Mouse (Mus musculus) liver, embryonic 15.5 days (tissue): ENCODE data around the gene Col5a2. TPM values are rescaled to one million over a fixed set of nuclear protein-coding genes. Genes with fewer than 3 reads are reported as not detected.

ENCODE experiments used
- ATAC-seq: fragments of 200-750 bp; cut with Nextera tagmentation; 2 replicates; pipeline ENCODE4 v1.8.0; 2017; ENCODE audit warnings: moderate number of reproducible peaks, mild to moderate bottlenecking, moderate library complexity; ENCODE audit not compliant: insufficient read depth
- H3K27ac ChIP-seq: fragments of 300-500 bp; sonication (generic); replicated peaks from 2 replicates; pipeline ENCODE4 v1.5.1; 2015; ENCODE audit warnings: mild to moderate bottlenecking, inconsistent platforms
- H3K27me3 ChIP-seq: fragments of 300-500 bp; sonication (generic); 2 replicates; pipeline ENCODE4 v1.6.1; 2015; ENCODE audit warnings: mild to moderate bottlenecking, inconsistent platforms
- H3K36me3 ChIP-seq: fragments of 300-500 bp; sonication (generic); replicated peaks from 2 replicates; pipeline ENCODE4 v1.6.1; 2015; ENCODE audit warnings: moderate library complexity, mild to moderate bottlenecking, inconsistent platforms
- H3K4me1 ChIP-seq: fragments of 300-500 bp; sonication (generic); replicated peaks from 2 replicates; pipeline ENCODE4 v1.6.1; 2015; ENCODE audit warnings: inconsistent platforms
- H3K4me2 ChIP-seq: fragments of 300-500 bp; sonication (generic); 2 replicates; pipeline ENCODE4 v1.6.1; 2015; ENCODE audit warnings: moderate library complexity, mild to moderate bottlenecking, inconsistent platforms
- H3K4me3 ChIP-seq: fragments of 300-500 bp; sonication (generic); replicated peaks from 2 replicates; pipeline ENCODE4 v1.5.1; 2015; ENCODE audit warnings: mild to moderate bottlenecking, inconsistent platforms
- H3K9ac ChIP-seq: fragments of 300-500 bp; sonication (generic); 2 replicates; pipeline ENCODE4 v1.6.1; 2015; ENCODE audit warnings: moderate library complexity, mild to moderate bottlenecking, inconsistent platforms
- H3K9me3 ChIP-seq: fragments of 300-500 bp; sonication (generic); replicated peaks from 2 replicates; pipeline ENCODE4 v1.6.1; 2016; ENCODE audit warnings: inconsistent platforms
- WGBS: fragments of 180-500 bp; shearing (Covaris S2); methylation state at CpG from one replicate; pipeline ENCODE4 v1.1.7; 2015; ENCODE audit warnings: mixed read lengths; ENCODE audit not compliant: insufficient replicate concordance; 5-methylcytosine and 5-hydroxymethylcytosine counted together
- polyA plus RNA-seq: library from polyadenylated mRNA; unstranded; fragments of >200 nt; fragmentation: Nextera tagmentation; extraction: Ambion mirVana; gene quantifications from 2 replicates; pipeline ENCODE4 v1.2.1, GENCODE M21; 2015

Gene Col5a2
- polyA plus RNA-seq, 1 experiment from 2014 or later = 6.8 TPM

- no peak overlapping the region for H3K4me3 ChIP-seq
- no peak overlapping the region for H3K27ac ChIP-seq
- H3K4me1 ChIP-seq = no peaks in the 10 kb centered on the region
- H3K9me3 ChIP-seq = no peaks in the 10 kb centered on the region
- H3K4me2 ChIP-seq = no peak overlapping the region
- H3K36me3 ChIP-seq = no peaks in the 10 kb centered on the region
- 62% methylated on average over 4 of the region's 4 CpGs for WGBS
- no peak overlapping the region for H3K9ac ChIP-seq
- ATAC-seq = no peak
- no peaks in the 10 kb centered on the region for H3K27me3 ChIP-seq
Observed at GRCm38 (mm10) chr1:45492130-45492723, 10.9 kb downstream of the Col5a2 start.

GRCm38 (mm10) chr1:45490451-45490850, 12.6 kb downstream of the Col5a2 start:
- Histone ChIP-seq H3K27me3 (no peaks in the 10 kb centered on the region), H3K36me3 (no peaks in the 10 kb centered on the region), H3K4me1 (no peaks in the 10 kb centered on the region), H3K4me2 (no peak overlapping the region), H3K4me3 (no peak overlapping the region), H3K27ac (no peak overlapping the region), H3K9me3 (no peaks in the 10 kb centered on the region), H3K9ac (no peak overlapping the region)
- WGBS = 77% methylated on average over 1 of the region's 1 CpGs
- no peak for ATAC-seq

- Histone ChIP-seq H3K9ac (no peak overlapping the region), H3K27me3 (no peaks in the 10 kb centered on the region), H3K27ac (no peak overlapping the region), H3K4me2 (no peak overlapping the region), H3K9me3 (no peaks in the 10 kb centered on the region), H3K4me1 (no peaks in the 10 kb centered on the region), H3K4me3 (no peak overlapping the region), H3K36me3 (no peaks in the 10 kb centered on the region)
- ATAC-seq = no peak
- 61% methylated on average over 1 of the region's 1 CpGs for WGBS
Observed at GRCm38 (mm10) chr1:45488291-45488690, 14.8 kb downstream of the Col5a2 start.

GRCm38 (mm10) chr1:45483001-45483400, 20.1 kb downstream of the Col5a2 start:
- WGBS = 58% methylated on average over 4 of the region's 4 CpGs

GRCm38 (mm10) chr1:45481876-45482275, 21.2 kb downstream of the Col5a2 start:
- Histone ChIP-seq H3K36me3 (no peaks in the 10 kb centered on the region), H3K27ac (no peak overlapping the region), H3K27me3 (no peaks in the 10 kb centered on the region), H3K4me2 (no peak overlapping the region), H3K9ac (no peak overlapping the region), H3K4me1 (no peaks in the 10 kb centered on the region), H3K9me3 (no peaks in the 10 kb centered on the region), H3K4me3 (no peak overlapping the region)
- 64% methylated on average over 1 of the region's 1 CpGs for WGBS
- ATAC-seq = no peak

More at GRCm38 (mm10) chr1:45483001-45483400, 20.1 kb downstream of the Col5a2 start:
- Histone ChIP-seq H3K4me2 (no peak overlapping the region), H3K9me3 (no peaks in the 10 kb centered on the region), H3K4me3 (no peak overlapping the region), H3K36me3 (no peaks in the 10 kb centered on the region), H3K4me1 (no peaks in the 10 kb centered on the region), H3K27ac (no peak overlapping the region), H3K9ac (no peak overlapping the region), H3K27me3 (no peaks in the 10 kb centered on the region)
- no peak for ATAC-seq

- Histone ChIP-seq H3K4me3 (no peak overlapping the region), H3K4me2 (no peak overlapping the region), H3K36me3 (no peaks in the 10 kb centered on the region), H3K27me3 (no peaks in the 10 kb centered on the region), H3K4me1 (no peaks in the 10 kb centered on the region), H3K9ac (no peak overlapping the region), H3K9me3 (no peaks in the 10 kb centered on the region), H3K27ac (no peak overlapping the region)
- ATAC-seq = no peak
Observed at GRCm38 (mm10) chr1:45479087-45479486, 24.0 kb downstream of the Col5a2 start.

- Histone ChIP-seq H3K36me3 (no peaks in the 10 kb centered on the region), H3K4me2 (no peak overlapping the region), H3K4me3 (no peak overlapping the region), H3K9ac (no peak overlapping the region), H3K9me3 (no peaks in the 10 kb centered on the region), H3K4me1 (no peaks in the 10 kb centered on the region), H3K27me3 (no peaks in the 10 kb centered on the region), H3K27ac (no peak overlapping the region)
- ATAC-seq = no peak
- WGBS = 37% methylated on average over 4 of the region's 4 CpGs
Observed at GRCm38 (mm10) chr1:45472751-45473150, 30.3 kb downstream of the Col5a2 start.

GRCm38 (mm10) chr1:45460767-45461166, 42.3 kb downstream of the Col5a2 start:
- Histone ChIP-seq H3K4me2 (no peak overlapping the region), H3K9ac (no peak overlapping the region), H3K4me3 (no peak overlapping the region), H3K9me3 (no peaks in the 10 kb centered on the region), H3K36me3 (no peaks in the 10 kb centered on the region), H3K27ac (no peak overlapping the region), H3K4me1 (no peaks in the 10 kb centered on the region), H3K27me3 (no peaks in the 10 kb centered on the region)
- no peak for ATAC-seq
- WGBS = 57% methylated on average over 2 of the region's 2 CpGs

- H3K9ac ChIP-seq = no peak overlapping the region
- no peak overlapping the region for H3K27ac ChIP-seq
- no peak overlapping the region for H3K4me2 ChIP-seq
- H3K36me3 ChIP-seq = no peaks in the 10 kb centered on the region
- H3K9me3 ChIP-seq = no peaks in the 10 kb centered on the region
- 63% methylated on average over 1 of the region's 1 CpGs for WGBS
- no peak for ATAC-seq
- H3K4me3 ChIP-seq = no peak overlapping the region
- no peaks in the 10 kb centered on the region for H3K27me3 ChIP-seq
- H3K4me1 ChIP-seq = no peaks in the 10 kb centered on the region
Observed at GRCm38 (mm10) chr1:45455763-45456162, 47.3 kb downstream of the Col5a2 start.

- Histone ChIP-seq H3K36me3 (no peaks in the 10 kb centered on the region), H3K4me3 (no peak overlapping the region), H3K27me3 (no peaks in the 10 kb centered on the region), H3K27ac (no peak overlapping the region), H3K9ac (no peak overlapping the region), H3K4me2 (no peak overlapping the region), H3K4me1 (no peaks in the 10 kb centered on the region), H3K9me3 (no peaks in the 10 kb centered on the region)
- 61% methylated on average over 1 of the region's 1 CpGs for WGBS
- ATAC-seq = no peak
Observed at GRCm38 (mm10) chr1:45448856-45449255, 54.2 kb downstream of the Col5a2 start.

GRCm38 (mm10) chr1:45431922-45432321, 71.2 kb downstream of the Col5a2 start:
- H3K9me3 ChIP-seq = no peaks in the 10 kb centered on the region
- H3K27me3 ChIP-seq = no peaks in the 10 kb centered on the region
- no peak overlapping the region for H3K4me3 ChIP-seq
- H3K4me2 ChIP-seq = no peak overlapping the region
- H3K36me3 ChIP-seq = no peaks in the 10 kb centered on the region
- no peaks in the 10 kb centered on the region for H3K4me1 ChIP-seq
- no peak overlapping the region for H3K9ac ChIP-seq
- no peak overlapping the region for H3K27ac ChIP-seq
- no peak for ATAC-seq
- WGBS = 8% methylated on average over 3 of the region's 3 CpGs

- Histone ChIP-seq H3K36me3 (no peaks in the 10 kb centered on the region), H3K27me3 (no peaks in the 10 kb centered on the region), H3K4me3 (no peak overlapping the region), H3K9ac (no peak overlapping the region), H3K4me2 (no peak overlapping the region), H3K27ac (no peak overlapping the region), H3K9me3 (no peaks in the 10 kb centered on the region), H3K4me1 (no peaks in the 10 kb centered on the region)
- 50% methylated on average over 4 of the region's 4 CpGs for whole genome bisulfite sequencing
- no peak for ATAC-seq
Observed at GRCm38 (mm10) chr1:45430520-45430919, 72.6 kb downstream of the Col5a2 start.
